Mouse (Mus musculus): Measurements from ENCODE around the gene Klhl22.

GRCm38 (mm10) chr16:17809125-17809524 is 49.7 kb downstream of the Klhl22 start:
- TF ChIP-seq CTCF (IDR thresholded peaks at IDR 0.05; ENCODE audit: borderline replicate concordance, control insufficient read depth, extremely low read depth, insufficient read depth, low read length, poor library complexity) (no peak), POLR2A (IDR thresholded peaks at IDR 0.05; ENCODE audit: control insufficient read depth, extremely low read depth, insufficient read depth, low read length, poor library complexity) (no peak)

All from thymus, adult 2 months (tissue).